Mouse (Mus musculus) thymus, postnatal 10 days (tissue): ENCODE results near the gene Prkag2.

Experiments used
- DNase-seq, 2 experiments: peaks; one replicate each; pipeline ENCODE4 v3.0.0; 2021; ENCODE audit warnings: low spot score in 2 of 2

Gene Prkag2

GRCm38 (mm10) chr5:24968792-24969191 lies 131.7 kb downstream of the Prkag2 start:
- no peak for DNase-seq

- no peak for DNase-seq
Observed at GRCm38 (mm10) chr5:24967898-24968535, 132.4 kb downstream of the Prkag2 start.

- no peak for DNase-seq
Observed at GRCm38 (mm10) chr5:24963776-24964175, 136.7 kb downstream of the Prkag2 start.

- no peak for DNase-seq
Observed at GRCm38 (mm10) chr5:24960791-24961190, 139.7 kb downstream of the Prkag2 start.

- DNase-seq, result no peak
Observed at GRCm38 (mm10) chr5:24959758-24960157, 140.7 kb downstream of the Prkag2 start.

- DNase-seq, result no peak
Observed at GRCm38 (mm10) chr5:24958596-24958995, 141.8 kb downstream of the Prkag2 start.

GRCm38 (mm10) chr5:24956891-24957290 lies 143.6 kb downstream of the Prkag2 start:
- DNase-seq, result no peak

- DNase-seq, result no peak
Observed at GRCm38 (mm10) chr5:24952842-24953741, 147.3 kb downstream of the Prkag2 start.

- DNase-seq, result no peak
Observed at GRCm38 (mm10) chr5:24952212-24952611, 148.2 kb downstream of the Prkag2 start.

- no peak for DNase-seq
Observed at GRCm38 (mm10) chr5:24950891-24951574, 149.4 kb downstream of the Prkag2 start.

- DNase-seq, result no peak
Observed at GRCm38 (mm10) chr5:24950039-24950438, 150.4 kb downstream of the Prkag2 start.

- DNase-seq, result no peak
Observed at GRCm38 (mm10) chr5:24938046-24938822, 162.2 kb downstream of the Prkag2 start.

GRCm38 (mm10) chr5:24936451-24936850 lies 164.0 kb downstream of the Prkag2 start:
- DNase-seq, result no peak

GRCm38 (mm10) chr5:24935446-24935845 lies 165.0 kb downstream of the Prkag2 start:
- no peak for DNase-seq

GRCm38 (mm10) chr5:24933760-24934159 lies 166.7 kb downstream of the Prkag2 start:
- no peak for DNase-seq

- DNase-seq, result no peak
Observed at GRCm38 (mm10) chr5:24931578-24932185, 168.8 kb downstream of the Prkag2 start.

GRCm38 (mm10) chr5:24930831-24931577 lies 169.4 kb downstream of the Prkag2 start:
- no peak for DNase-seq

GRCm38 (mm10) chr5:24928816-24929215 lies 171.6 kb downstream of the Prkag2 start:
- no peak for DNase-seq

- no peak for DNase-seq
Observed at GRCm38 (mm10) chr5:24927706-24928105, 172.7 kb downstream of the Prkag2 start.

GRCm38 (mm10) chr5:24919155-24919554 lies 181.3 kb downstream of the Prkag2 start:
- DNase-seq, result no peak
